Mouse (Mus musculus): ENCODE measurements around the gene Plcb1. TPM values are rescaled to one million over a fixed set of nuclear protein-coding genes. Genes with fewer than 3 reads are reported as not detected.

Gene Plcb1
- polyA plus RNA-seq (2016; fragmentation: Nextera tagmentation; extraction: Ambion mirVana): 4.6 and 6.7 TPM in 2 replicates

GRCm38 (mm10) chr2:134785970-134786855 is at the start of gene Plcb1:
Gene Plcb1 (plus strand): TSS chr2:134786067.
- WGBS: under 1% methylated on average over 87 of the region's 88 CpGs
- Histone ChIP-seq H3K4me3 (peak within 1 kb of the TSS; percentile 74), H3K4me1 (replicated peaks) (peaks cover 16% of the 10 kb centered on the region), H3K27me3 (ENCODE audit: insufficient read depth, poor library complexity, severe bottlenecking) (peaks cover 29% of the 10 kb centered on the region), H3K9me3 (no peaks in the 10 kb centered on the region), H3K27ac (peak within 1 kb of the TSS; percentile 88), H3K36me3 (no peaks in the 10 kb centered on the region)
- DNase-seq (ENCODE audit: low spot score): peak; percentile 88

- Histone ChIP-seq H3K27me3 (ENCODE audit: insufficient read depth, poor library complexity, severe bottlenecking) (no peaks in the 10 kb centered on the region), H3K9me3 (no peaks in the 10 kb centered on the region), H3K4me3 (no peak overlapping the region), H3K27ac (no peak overlapping the region), H3K36me3 (no peaks in the 10 kb centered on the region), H3K4me1 (replicated peaks) (no peaks in the 10 kb centered on the region)
- no peak for DNase-seq (ENCODE audit: low spot score)
These were observed 30.3 kb upstream of the Plcb1 start for GRCm38 (mm10) chr2:134755537-134755936.

- WGBS: 72% methylated on average over 1 of the region's 1 CpGs
- no peak for DNase-seq (ENCODE audit: low spot score)
- Histone ChIP-seq H3K27ac (no peak overlapping the region), H3K9me3 (no peaks in the 10 kb centered on the region), H3K4me1 (replicated peaks) (no peaks in the 10 kb centered on the region), H3K27me3 (ENCODE audit: insufficient read depth, poor library complexity, severe bottlenecking) (no peaks in the 10 kb centered on the region), H3K36me3 (no peaks in the 10 kb centered on the region), H3K4me3 (no peak overlapping the region)
These were observed 29.8 kb upstream of the Plcb1 start for GRCm38 (mm10) chr2:134756086-134756485.

DNA sequence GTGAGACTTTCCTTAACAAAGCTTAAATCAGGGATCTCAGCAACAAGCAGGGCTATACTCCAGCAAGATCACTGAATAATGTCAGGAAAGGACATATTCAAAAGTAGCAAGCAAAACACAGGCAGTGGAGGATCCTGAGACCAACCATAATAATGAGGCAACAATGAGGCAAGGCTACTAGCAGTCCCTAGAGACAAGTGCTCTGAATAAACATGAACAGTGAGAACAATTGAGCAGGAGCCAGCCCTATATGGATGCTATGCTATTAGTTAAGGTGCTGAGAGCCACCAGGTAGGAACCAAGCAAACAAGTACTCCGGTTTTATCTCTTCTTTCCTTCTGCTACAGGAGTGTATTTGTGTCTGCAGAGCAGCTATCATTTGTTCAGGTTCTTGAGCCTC is 24.8 kb upstream of the Plcb1 start:
- WGBS: 95% methylated on average over 1 of the region's 1 CpGs
- no peak for DNase-seq (ENCODE audit: low spot score)

DNA sequence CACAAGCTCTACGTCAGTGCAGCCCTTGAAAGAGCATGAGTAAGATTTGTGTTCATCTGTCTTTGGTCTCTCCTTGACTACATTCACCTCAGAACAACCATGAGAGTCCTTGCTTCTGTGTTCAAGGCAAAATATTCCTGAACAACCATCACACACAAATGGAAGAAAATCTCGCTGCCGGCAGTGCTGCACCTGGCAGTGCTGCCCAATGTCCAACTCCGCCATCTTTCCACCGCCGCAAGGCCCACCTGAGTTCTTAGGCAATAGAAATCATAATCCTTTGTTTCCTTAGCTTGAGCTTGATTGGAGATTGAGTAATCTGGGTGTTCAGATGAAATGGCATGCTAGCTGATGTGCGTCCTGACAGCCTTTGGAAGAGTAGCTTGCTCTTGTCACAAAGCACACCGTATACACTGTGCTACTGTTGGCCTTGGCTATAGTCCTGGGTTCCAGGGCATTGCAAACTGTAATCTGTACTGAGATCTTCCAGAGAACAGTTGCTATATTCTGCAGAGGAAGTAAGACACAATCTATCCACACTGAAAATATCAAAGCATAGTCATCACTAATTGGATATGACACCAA is 22.4 kb upstream of the Plcb1 start:
- Histone ChIP-seq H3K4me1 (replicated peaks) (no peaks in the 10 kb centered on the region), H3K4me3 (no peak overlapping the region), H3K36me3 (no peaks in the 10 kb centered on the region), H3K9me3 (no peaks in the 10 kb centered on the region), H3K27me3 (ENCODE audit: insufficient read depth, poor library complexity, severe bottlenecking) (no peaks in the 10 kb centered on the region), H3K27ac (no peak overlapping the region)
- 97% methylated on average over 8 of the region's 8 CpGs for WGBS
- no peak for DNase-seq (ENCODE audit: low spot score)

More for the DNA sequence above, 24.8 kb upstream of the Plcb1 start:
- H3K9me3 ChIP-seq: no peaks in the 10 kb centered on the region
- H3K27ac ChIP-seq: no peak overlapping the region
- H3K4me3 ChIP-seq: no peak overlapping the region
- no peaks in the 10 kb centered on the region for H3K27me3 ChIP-seq (ENCODE audit: insufficient read depth, poor library complexity, severe bottlenecking)
- H3K36me3 ChIP-seq: no peaks in the 10 kb centered on the region
- H3K4me1 ChIP-seq (replicated peaks): no peaks in the 10 kb centered on the region

GRCm38 (mm10) chr2:134764506-134764905 is 21.4 kb upstream of the Plcb1 start:
- H3K36me3 ChIP-seq: no peaks in the 10 kb centered on the region
- no peaks in the 10 kb centered on the region for H3K4me1 ChIP-seq (replicated peaks)
- H3K27ac ChIP-seq: no peak overlapping the region
- no peak for DNase-seq (ENCODE audit: low spot score)
- no peaks in the 10 kb centered on the region for H3K9me3 ChIP-seq
- no peaks in the 10 kb centered on the region for H3K27me3 ChIP-seq (ENCODE audit: insufficient read depth, poor library complexity, severe bottlenecking)
- no peak overlapping the region for H3K4me3 ChIP-seq
- 89% methylated on average over 2 of the region's 2 CpGs for WGBS

DNA sequence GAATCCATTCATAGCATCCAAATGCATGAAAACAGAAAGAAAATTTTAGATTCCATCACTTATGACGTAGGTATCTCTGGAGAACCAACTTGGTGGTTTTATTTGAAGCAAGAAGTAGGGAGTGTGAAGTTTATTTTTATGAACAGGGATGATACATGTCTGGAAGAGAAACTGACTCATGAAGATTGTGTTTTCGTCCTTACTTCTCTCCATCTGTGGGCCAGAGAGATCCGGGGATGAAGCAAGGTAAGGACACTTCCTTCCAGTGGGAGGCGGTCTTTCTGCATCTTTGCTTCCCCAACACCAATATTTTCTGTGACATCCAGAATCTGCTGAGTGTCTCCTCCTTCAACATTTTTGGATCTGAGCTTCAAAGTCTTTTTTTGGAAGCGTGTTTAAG is 6.0 kb upstream of the Plcb1 start:
- H3K9me3 ChIP-seq: no peaks in the 10 kb centered on the region
- H3K4me1 ChIP-seq (replicated peaks): no peaks in the 10 kb centered on the region
- DNase-seq (ENCODE audit: low spot score): no peak
- no peak overlapping the region for H3K27ac ChIP-seq
- peaks cover 5% of the 10 kb centered on the region for H3K27me3 ChIP-seq (ENCODE audit: insufficient read depth, poor library complexity, severe bottlenecking)
- 74% methylated on average over 5 of the region's 5 CpGs for WGBS
- H3K36me3 ChIP-seq: no peaks in the 10 kb centered on the region
- no peak overlapping the region for H3K4me3 ChIP-seq

- H3K4me1 ChIP-seq (replicated peaks): no peaks in the 10 kb centered on the region
- H3K36me3 ChIP-seq: no peaks in the 10 kb centered on the region
- H3K4me3 ChIP-seq: no peak overlapping the region
- no peaks in the 10 kb centered on the region for H3K9me3 ChIP-seq
- no peak for DNase-seq (ENCODE audit: low spot score)
- H3K27ac ChIP-seq: no peak overlapping the region
- H3K27me3 ChIP-seq (ENCODE audit: insufficient read depth, poor library complexity, severe bottlenecking): peaks cover 10% of the 10 kb centered on the region
These were observed 5.6 kb upstream of the Plcb1 start for GRCm38 (mm10) chr2:134780316-134780715.

DNA sequence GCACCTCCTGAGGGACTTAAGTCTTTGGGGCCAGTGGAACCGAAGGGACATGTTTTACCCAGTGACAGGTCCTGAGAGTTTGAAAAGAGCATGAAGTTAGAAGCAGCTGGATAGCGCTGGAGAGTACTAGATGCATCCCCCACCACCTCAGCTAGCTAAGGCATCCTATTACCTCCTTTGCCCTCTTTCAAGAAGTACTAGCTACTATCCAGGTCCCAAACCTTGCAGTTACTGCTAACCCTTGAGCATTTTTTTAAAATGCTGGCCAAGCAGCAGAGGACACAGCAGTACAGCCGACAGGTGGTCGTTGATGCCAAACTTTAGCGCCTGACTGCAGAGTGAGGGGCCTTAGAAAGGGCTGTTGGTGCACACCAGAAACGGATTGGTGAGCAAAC is 986 bp downstream of the Plcb1 start:
- no peaks in the 10 kb centered on the region for H3K36me3 ChIP-seq
- whole genome bisulfite sequencing: 13% methylated on average over 6 of the region's 6 CpGs
- peaks cover 16% of the 10 kb centered on the region for H3K4me1 ChIP-seq (replicated peaks)
- peak overlapping the region; percentile 88; the same call in 1 of the 2 replicates for H3K27ac ChIP-seq
- no peaks in the 10 kb centered on the region for H3K9me3 ChIP-seq
- H3K27me3 ChIP-seq (ENCODE audit: insufficient read depth, poor library complexity, severe bottlenecking): peaks cover 29% of the 10 kb centered on the region
- DNase-seq (ENCODE audit: low spot score): no peak
- peak overlapping the region; percentile 74 for H3K4me3 ChIP-seq

- 70% methylated on average over 12 of the region's 12 CpGs for WGBS
- H3K9me3 ChIP-seq: no peaks in the 10 kb centered on the region
- no peak overlapping the region for H3K27ac ChIP-seq
- H3K4me1 ChIP-seq (replicated peaks): peaks cover 16% of the 10 kb centered on the region
- DNase-seq (ENCODE audit: low spot score): no peak
- H3K36me3 ChIP-seq: no peaks in the 10 kb centered on the region
- H3K4me3 ChIP-seq: peak overlapping the region; percentile 74
- peaks cover 29% of the 10 kb centered on the region for H3K27me3 ChIP-seq (ENCODE audit: insufficient read depth, poor library complexity, severe bottlenecking)
These were observed 1.6 kb downstream of the Plcb1 start for GRCm38 (mm10) chr2:134787336-134788095.

DNA sequence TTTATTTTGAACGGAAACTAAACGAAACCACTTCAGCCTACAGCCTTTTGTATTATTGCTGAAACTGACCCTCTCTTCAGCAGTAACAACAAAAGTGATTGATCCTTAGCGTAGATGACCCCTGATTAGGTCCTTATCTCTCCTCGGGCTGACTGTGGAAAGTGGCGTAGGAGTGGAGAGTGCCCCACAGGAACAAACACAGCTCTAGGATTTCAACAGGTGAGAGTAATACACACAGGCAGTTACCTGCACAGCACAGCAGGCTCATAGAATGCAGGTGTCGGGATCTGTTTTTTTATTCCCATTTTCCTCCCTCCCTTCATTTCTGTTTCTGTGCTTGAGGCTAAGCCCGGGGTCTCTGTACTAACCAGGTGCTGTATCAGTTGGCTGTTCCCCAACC is 7.1 kb downstream of the Plcb1 start:
- Histone ChIP-seq H3K27me3 (ENCODE audit: insufficient read depth, poor library complexity, severe bottlenecking) (0 out of 2 replicates have a peak, but pooled peaks cover 5% of the 10 kb centered on the region), H3K4me1 (replicated peaks) (0 out of 2 replicates have a peak, but pooled peaks cover 2% of the 10 kb centered on the region), H3K9me3 (no peaks in the 10 kb centered on the region), H3K27ac (no peak overlapping the region), H3K4me3 (no peak overlapping the region), H3K36me3 (no peaks in the 10 kb centered on the region)
- 83% methylated on average over 7 of the region's 7 CpGs for WGBS
- DNase-seq (ENCODE audit: low spot score): no peak

- H3K36me3 ChIP-seq: no peaks in the 10 kb centered on the region
- no peak for DNase-seq (ENCODE audit: low spot score)
- no peaks in the 10 kb centered on the region for H3K4me1 ChIP-seq (replicated peaks)
- H3K27me3 ChIP-seq (ENCODE audit: insufficient read depth, poor library complexity, severe bottlenecking): no peaks in the 10 kb centered on the region
- H3K27ac ChIP-seq: no peak overlapping the region
- H3K4me3 ChIP-seq: no peak overlapping the region
- H3K9me3 ChIP-seq: no peaks in the 10 kb centered on the region
- 82% methylated on average over 1 of the region's 1 CpGs for WGBS
These were observed 14.4 kb downstream of the Plcb1 start for GRCm38 (mm10) chr2:134800226-134800625.

GRCm38 (mm10) chr2:134816383-134816782 is 30.5 kb downstream of the Plcb1 start:
- no peaks in the 10 kb centered on the region for H3K36me3 ChIP-seq
- no peaks in the 10 kb centered on the region for H3K4me1 ChIP-seq (replicated peaks)
- 90% methylated on average over 11 of the region's 11 CpGs for WGBS
- H3K4me3 ChIP-seq: no peak overlapping the region
- no peak overlapping the region for H3K27ac ChIP-seq
- no peak for DNase-seq (ENCODE audit: low spot score)
- no peaks in the 10 kb centered on the region for H3K9me3 ChIP-seq
- no peaks in the 10 kb centered on the region for H3K27me3 ChIP-seq (ENCODE audit: insufficient read depth, poor library complexity, severe bottlenecking)
